Mouse (Mus musculus) testis, adult 10 weeks (tissue): ENCODE measurements around the gene Rad9a. TPM values are rescaled to one million over a fixed set of nuclear protein-coding genes. Genes with fewer than 3 reads are reported as not detected.

Experiments
- polyA plus RNA-seq: library from polyadenylated mRNA; stranded (reverse); fragments of 350-450 nt; fragmentation: Illumina TruSeq; extraction: RNeasy Lipid Tissue Mini Kit (QIAGEN cat#74804); gene quantifications from one replicate; pipeline ENCODE4 v1.2.3, GENCODE M21; 2014; ENCODE audit warnings: low read depth, low replicate concordance

Rad9a gene
- polyA plus RNA-seq: 1.2 TPM

DNA sequence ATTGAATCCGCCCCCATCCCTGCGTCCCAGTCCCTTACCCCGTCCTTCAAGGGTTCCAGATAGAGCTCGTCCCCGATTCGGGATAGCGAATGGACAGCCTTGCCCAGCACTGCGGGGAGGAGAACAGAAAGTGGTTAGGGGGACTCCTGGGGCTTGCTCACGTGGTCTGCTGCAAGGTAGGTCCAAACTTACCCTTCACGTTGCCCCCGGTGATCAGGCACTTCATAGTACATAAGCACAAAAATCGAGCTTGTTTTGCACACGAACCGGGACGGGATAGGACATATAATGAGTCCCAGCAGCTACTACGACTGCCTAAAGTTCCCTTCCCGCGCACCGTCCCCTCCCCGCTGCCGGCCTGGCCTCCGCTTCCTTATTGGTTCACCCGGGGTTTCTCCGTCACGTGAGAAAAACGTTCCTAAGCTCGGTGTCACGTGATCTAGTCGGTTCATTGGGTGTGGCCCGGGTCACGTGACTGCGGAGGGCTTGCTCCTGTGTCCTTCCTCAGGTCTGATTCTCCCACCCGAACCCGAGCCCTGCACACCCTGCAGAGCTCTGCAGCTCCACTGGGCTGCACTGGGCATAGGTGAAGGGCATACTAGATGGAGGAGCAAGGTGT, at the start of gene Rad9a:
Rad9a (minus strand) TSS at position 372 of the 619 bp plus-strand sequence.

DNA sequence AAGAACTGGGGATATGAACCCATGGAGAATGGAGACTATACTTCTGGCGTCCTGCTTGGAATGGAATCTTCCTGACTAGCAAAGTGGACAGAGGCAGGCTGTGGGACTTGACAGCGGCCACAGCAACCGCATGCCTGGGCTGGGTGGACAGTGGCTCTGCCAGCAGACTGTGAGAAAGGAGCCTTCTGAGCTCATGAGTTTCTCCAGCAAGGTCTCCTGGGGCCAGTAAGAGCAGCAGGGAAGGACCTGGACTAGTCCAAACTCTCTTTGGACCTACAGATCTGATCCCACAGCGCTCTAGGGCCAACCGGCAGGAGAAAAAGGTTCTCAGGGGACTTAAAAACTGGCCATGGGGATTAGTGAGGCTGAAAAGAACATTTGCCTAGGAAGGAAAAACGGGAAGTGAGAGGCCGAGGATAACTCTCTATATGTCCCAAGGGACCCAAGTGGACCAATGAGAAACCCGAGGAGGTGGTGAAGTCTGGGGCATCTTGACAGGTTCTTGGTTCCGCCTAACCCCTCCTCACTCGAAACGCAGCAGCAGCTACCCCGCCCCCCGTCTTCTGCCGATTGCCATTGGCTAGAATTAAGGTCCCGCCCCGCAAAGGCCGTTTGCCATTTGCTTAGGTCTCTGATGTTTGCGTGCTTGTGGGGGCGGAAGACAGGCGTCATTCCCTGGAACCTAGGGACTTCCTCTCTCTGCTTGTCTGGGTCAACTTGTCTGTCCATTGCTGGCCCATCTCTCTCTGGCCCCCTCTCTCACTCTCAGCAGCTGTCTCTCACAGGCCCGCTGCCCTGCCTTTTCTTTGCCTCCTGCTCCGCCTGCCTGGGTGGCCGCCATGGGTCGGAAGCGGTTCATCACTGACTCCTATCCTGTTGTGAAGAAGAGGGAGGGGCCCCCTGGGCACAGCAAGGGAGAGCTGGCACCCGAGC, 30.1 kb upstream of the Rad9a start, which contains the start of gene Pold4:
Pold4 (plus strand) TSS at position 647 of the 933 bp plus-strand sequence.

DNA sequence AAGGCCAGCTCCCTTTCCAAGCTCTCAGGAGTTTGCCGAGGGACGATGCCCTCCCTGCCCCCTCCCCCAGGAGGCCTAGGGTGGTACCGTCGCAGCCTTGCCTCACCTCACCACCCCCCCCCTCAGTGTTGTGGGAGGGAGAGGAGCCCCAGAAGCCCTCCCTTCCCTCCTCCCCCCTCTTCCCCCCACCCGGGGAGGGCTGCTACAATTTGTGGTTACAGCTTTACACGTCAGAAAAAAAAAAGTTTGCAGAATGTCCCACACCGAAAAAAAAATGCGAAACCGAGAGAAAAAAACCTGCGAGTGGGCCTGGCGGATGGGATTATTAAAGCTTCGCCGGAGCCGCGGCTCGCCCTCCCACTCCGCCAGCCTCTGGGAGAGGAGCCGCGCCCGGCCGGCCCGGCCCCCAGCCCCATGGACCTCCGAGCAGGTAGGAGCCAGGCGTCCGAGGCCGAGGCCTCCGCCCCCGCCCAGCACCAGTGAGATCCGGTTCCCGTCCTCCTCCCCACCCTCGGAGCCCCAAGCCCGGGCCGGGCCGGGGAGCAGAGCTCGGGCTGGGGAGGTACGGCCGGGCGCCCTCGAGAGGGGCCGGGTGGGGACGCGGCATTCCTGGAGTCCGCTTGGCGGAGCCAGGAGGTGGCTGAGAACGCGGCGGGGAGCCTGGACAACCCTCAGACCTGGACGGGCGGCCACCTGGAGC, 12.8 kb upstream of the Rad9a start, which contains the start of the genes Clcf1 and AC109138.7:
Clcf1 (plus strand) TSS at position 168 of the 700 bp plus-strand sequence.
AC109138.7 (plus strand) TSS at position 287 of the 700 bp plus-strand sequence.

DNA sequence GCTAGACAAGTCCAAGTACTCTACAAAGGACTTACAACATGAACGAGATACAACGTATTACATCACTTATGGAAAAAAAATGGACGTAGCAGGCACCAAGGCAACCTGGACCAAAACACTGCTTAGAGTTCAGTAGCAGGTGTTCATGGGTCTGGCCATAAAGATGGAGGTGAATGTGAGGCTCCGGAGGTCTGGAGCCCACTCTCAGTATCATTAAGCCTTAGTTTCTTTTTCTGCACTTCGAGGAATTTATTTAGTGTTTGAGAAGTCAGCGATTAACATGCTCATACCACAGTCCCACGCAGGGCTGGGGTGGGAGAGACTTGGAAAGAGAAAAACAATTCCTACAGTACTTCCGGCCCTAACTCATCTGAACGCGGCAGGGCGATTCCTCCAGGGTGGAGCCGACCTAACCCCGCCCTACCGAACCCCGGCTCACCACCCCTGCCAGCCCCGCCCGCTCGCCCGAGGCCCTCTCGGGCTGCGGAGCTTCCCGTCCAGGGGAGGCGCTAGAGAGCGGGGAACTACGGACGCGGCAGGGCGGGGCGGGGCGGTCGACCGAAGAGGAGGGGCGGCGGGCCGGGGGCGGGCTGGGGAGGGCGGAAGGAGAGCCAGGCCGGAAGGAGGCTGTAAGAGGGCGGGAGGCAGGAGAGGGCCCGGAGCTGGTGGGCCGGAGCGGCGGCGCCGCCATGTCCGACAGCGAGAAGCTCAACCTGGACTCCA, 9.8 kb downstream of the Rad9a start, which contains the start of gene Ppp1ca:
Ppp1ca (plus strand) TSS at position 538 of the 723 bp plus-strand sequence.

DNA sequence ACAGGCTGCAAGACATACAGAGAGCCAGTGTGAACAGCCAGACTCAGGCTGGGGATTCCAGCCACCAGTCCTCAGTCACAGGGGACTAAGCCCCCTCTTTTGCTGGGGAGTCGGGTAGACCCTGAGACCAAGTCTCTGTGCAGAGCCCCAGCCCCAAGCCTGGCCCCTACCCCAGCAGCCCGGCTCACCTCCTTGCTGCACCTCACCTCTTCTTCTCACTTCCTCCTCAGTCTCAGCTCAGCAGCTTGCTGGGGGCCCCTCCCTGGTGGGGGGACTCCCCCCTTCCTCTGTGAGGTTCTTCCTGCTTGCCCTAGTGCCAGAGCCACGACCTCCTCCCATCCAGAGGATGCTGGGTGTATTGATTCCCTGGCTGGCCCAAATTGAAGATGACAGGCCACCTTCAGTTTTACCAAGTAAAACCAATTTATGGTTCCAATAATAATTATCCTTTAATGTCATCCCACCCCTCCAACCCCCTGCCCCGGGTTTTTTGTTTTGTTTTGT, 10.6 kb downstream of the Rad9a start, which contains the start of gene Tbc1d10c:
Tbc1d10c (minus strand) TSS at position 454 of the 504 bp plus-strand sequence.

DNA sequence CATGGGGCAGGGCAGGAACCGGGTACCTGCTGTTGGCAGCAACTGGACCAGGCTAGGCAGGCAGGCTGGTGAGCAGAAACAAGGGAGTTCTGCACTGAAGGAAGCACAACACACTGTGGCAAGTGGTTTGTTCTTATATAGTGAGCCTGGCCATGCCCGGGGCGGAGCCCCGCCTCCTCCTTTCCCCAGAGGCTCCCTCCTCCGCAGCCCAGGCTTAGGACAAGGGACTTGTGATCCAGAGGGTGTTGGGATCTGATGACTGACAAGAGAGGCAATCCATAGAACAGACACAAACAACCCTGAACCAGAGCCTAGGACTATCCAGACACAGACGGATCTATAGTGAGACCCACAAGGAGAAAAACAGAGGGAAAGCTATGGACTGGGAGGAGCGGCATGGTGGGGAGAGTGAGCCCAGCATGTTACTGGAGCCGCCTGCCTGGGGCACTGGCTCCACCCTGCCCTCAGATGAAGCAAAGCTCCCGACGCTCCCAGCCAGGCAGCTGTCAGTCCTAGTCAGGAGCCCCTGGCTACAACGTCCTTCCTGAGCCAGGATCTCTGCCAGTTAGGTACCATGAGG, 26.0 kb downstream of the Rad9a start, which contains the start of gene Carns1:
Carns1 (minus strand) TSS at position 112 of the 580 bp plus-strand sequence.

DNA sequence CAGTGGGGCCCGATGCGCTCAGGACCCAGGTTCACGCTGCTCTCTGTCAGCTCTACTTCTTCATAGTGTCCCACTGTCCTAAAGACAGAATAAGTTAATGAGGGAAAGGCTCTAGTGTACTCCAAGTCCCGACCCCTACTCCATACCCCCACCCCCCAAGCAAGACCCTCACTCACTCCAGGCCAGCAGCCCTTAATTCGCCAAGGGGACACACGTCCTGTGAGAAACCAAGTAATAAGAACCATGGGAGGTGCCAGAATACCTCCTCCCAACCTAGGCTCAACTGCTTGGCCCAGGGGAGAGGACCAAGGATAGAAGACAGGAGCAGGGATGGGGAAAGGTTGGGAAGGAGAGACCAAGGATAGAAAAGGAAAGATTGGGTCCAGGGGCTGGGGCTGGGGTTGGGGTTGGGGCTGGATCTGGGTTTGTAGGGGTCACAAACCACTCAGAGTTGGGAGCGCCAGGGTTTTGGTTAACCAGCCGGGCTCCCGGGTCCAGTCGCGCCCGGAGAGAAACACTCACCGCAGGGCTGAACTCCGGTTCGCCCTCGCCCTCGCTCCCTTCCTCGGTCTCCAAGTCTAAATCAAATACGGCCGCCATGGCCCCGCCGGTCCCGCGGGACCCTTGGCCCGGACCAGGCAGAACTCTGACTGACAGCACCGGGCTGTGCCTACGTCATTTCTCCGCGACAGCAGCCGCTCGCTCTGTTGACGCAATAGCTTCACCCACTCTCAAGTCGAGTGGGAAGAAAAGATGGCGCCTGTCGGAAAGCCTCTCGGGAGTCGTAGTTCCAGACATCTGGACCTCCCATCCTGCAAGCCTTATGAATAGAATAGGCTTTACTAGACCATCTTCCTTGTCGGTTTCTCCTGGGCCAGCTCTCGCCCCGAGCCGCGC, 38.6 kb downstream of the Rad9a start, which contains the start of gene Rps6kb2:
Rps6kb2 (minus strand) TSS at position 709 of the 897 bp plus-strand sequence.

DNA sequence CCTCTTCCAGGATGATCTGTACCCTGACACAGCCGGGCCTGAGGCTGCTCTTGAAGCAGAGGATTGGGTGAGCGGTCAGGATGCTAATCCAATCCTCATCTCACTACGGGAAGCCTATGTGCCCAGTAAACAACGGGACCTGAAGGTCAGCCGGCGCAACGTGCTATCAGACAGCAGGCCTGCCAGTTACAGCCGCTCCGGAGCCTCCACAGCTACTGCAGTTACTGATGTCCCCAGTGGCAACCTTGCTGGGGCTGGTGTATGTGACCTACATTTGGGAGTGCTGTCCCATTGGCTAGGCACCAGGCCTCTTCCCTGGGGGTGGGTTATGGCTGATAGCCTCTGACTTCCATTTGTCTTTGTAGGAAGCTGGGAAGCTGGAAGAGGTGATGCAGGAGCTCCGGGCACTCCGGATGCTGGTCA, 48.2 kb downstream of the Rad9a start, which contains the start of gene Ptprcap:
Ptprcap (plus strand) TSS at position 373 of the 423 bp plus-strand sequence.

DNA sequence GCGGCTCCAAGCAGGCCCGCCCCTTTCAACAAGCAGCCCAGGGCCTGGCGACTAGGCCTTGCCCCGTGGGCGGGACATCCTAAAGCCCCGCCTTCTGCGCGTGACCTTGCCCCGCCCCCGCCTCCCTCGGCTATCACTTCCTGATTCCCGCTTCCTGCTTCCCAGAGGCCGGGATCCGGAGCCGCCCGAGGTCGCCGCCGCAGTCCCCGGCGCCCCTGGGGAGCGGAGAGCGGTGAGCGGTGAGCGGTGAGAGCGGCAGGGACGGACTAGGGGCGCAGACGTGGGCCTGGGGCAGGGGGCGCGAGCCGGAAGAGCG, 53.0 kb downstream of the Rad9a start, which contains the start of gene Coro1b:
Coro1b (plus strand) TSS at position 129 of the 316 bp plus-strand sequence.

Other genes starting within 250 kb of the Rad9a start
- 0.28 TPM for gene Aldh3b3, start 243.0 kb downstream of the Rad9a start, polyA plus RNA-seq
- gene Aldh3b2, start 229.3 kb downstream of the Rad9a start, polyA plus RNA-seq: 2.5 TPM
- gene Acy3, start 215.1 kb downstream of the Rad9a start, polyA plus RNA-seq: 0.48 TPM
- not detected for gene Tbx10, start 208.9 kb downstream of the Rad9a start, polyA plus RNA-seq
- gene Nudt8, start 201.1 kb downstream of the Rad9a start, polyA plus RNA-seq: not detected
- not detected for gene Gm49405, start 201.0 kb downstream of the Rad9a start, polyA plus RNA-seq
- gene Doc2g, start 198.3 kb downstream of the Rad9a start, polyA plus RNA-seq: not detected
- gene Ndufv1, start 188.9 kb downstream of the Rad9a start, polyA plus RNA-seq: 5.9 TPM
- 5.3 TPM for gene Gstp1, start 163.7 kb downstream of the Rad9a start, polyA plus RNA-seq
- gene Gstp2, start 155.6 kb downstream of the Rad9a start, polyA plus RNA-seq: not detected
- gene Gstp3, start 142.1 kb downstream of the Rad9a start, polyA plus RNA-seq: not detected
- not detected for gene Cabp2, start 120.1 kb downstream of the Rad9a start, polyA plus RNA-seq
- 1.1 TPM for gene Cdk2ap2, start 104.5 kb downstream of the Rad9a start, polyA plus RNA-seq
- gene Pitpnm1, start 101.7 kb downstream of the Rad9a start, polyA plus RNA-seq: 0.81 TPM
- gene Aip, start 75.8 kb downstream of the Rad9a start, polyA plus RNA-seq: 0.62 TPM
- not detected for gene Gpr152, start 61.9 kb downstream of the Rad9a start, polyA plus RNA-seq
- 0.14 TPM for gene Cabp4, start 57.6 kb downstream of the Rad9a start, polyA plus RNA-seq
- 16.9 TPM for gene Coro1b, start 53.0 kb downstream of the Rad9a start, polyA plus RNA-seq
- 1.9 TPM for gene Ptprcap, start 48.1 kb downstream of the Rad9a start, polyA plus RNA-seq
- 0.71 TPM for gene Rps6kb2, start 38.3 kb downstream of the Rad9a start, polyA plus RNA-seq
- 0.43 TPM for gene Carns1, start 26.2 kb downstream of the Rad9a start, polyA plus RNA-seq
- gene Tbc1d10c, start 10.4 kb downstream of the Rad9a start, polyA plus RNA-seq: not detected
- 15.9 TPM for gene Ppp1ca, start 9.6 kb downstream of the Rad9a start, polyA plus RNA-seq
- 0.20 TPM for gene Clcf1, start 12.6 kb upstream of the Rad9a start, polyA plus RNA-seq
- gene AC109138.7, start 12.7 kb upstream of the Rad9a start, polyA plus RNA-seq: not detected
- not detected for gene Pold4, start 30.2 kb upstream of the Rad9a start, polyA plus RNA-seq
- gene Ssh3, start 67.5 kb upstream of the Rad9a start, polyA plus RNA-seq: 0.39 TPM
- gene Ankrd13d, start 81.5 kb upstream of the Rad9a start, polyA plus RNA-seq: not detected
- 3.2 TPM for gene Grk2, start 104.6 kb upstream of the Rad9a start, polyA plus RNA-seq
- gene Kdm2a, start 196.6 kb upstream of the Rad9a start, polyA plus RNA-seq: 49.2 TPM
- gene Rhod, start 237.8 kb upstream of the Rad9a start, polyA plus RNA-seq: 0.31 TPM